Mouse (Mus musculus) mesoderm, embryonic 11.5 days (tissue): Measurements from ENCODE around the gene Urad.

Experiments
- DNase-seq: peaks from one replicate; pipeline ENCODE4 v3.0.0-alpha.2; 2012; ENCODE audit warnings: low read depth, low spot score

Gene Urad

GRCm38 (mm10) chr5:147300917-147301780 is 21.1 kb downstream of the Urad start:
- DNase-seq, result no peak

GRCm38 (mm10) chr5:147300001-147300363 is 22.3 kb downstream of the Urad start:
- DNase-seq, result no peak

GRCm38 (mm10) chr5:147299255-147300000 is 22.8 kb downstream of the Urad start:
- DNase-seq, result peak; percentile 70

- DNase-seq, result no peak
Observed at GRCm38 (mm10) chr5:147297249-147297648, 25.0 kb downstream of the Urad start.

GRCm38 (mm10) chr5:147294121-147294520 is 28.1 kb downstream of the Urad start:
- no peak for DNase-seq

GRCm38 (mm10) chr5:147293127-147293910 is 28.9 kb downstream of the Urad start:
- DNase-seq, result peak; percentile 90

DNA sequence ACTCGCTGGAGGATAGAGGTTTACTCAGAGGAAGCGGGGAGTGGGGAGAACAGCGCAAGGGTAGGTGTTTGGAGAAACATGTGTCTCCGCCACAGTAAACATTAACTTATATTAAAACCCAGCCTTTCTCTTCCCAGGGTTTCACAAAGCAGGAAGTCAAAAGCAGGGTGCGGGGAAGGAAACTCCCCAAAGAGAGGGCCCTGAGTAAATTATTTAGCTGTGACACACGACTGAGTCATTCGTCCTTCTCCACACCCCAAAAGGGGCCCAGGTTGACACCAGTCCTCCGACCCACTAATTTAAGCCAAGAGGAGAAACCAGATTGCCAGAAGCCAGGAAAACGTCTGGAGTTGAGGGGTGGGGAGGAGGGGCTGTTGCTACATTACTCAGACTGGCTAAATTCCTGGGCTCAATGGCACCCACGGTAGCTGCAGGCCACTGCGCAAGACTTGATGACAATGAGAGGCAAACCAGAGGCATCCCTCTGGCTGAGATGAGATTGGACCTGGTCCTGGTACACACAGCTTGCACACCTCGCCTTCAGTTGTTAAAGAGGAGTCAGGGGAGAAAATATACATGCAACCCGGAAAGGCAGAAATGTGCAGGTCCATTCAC is 29.6 kb downstream of the Urad start:
- no peak for DNase-seq

DNA sequence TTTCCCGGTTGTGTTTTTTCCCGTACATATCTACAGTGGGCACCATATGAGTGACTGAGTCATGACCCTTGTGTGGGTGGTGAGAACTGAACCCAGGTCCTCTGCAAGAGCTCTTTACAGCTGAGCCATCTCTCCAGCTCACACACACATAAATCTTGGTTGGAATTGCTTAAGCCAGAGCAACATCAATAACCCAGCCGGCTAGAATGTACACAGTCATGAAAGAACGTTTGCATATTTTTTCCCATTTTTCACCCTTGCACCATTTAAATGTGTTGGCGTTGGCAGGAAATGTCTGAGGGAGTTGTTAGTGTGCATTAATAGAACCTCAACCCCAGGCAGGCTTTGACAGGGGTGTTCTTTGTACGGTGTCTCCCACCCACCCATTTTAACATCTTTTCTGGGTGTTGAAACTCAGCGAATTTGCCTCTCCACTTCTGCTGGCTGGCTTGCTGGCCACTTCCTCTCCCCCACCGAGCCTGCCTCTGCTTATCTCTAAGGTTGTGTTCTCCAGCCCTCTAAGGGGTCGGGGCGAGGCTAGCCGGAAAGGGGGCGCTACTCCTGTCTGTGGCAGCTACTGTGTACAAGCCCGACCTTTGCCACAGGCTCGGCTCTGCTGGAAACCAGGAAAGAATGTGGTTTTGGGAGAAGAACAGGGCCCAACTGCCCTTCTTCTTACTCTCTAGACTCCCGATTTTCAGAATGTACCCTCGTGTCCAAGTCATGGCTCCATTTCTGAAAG is 30.3 kb downstream of the Urad start:
- no peak for DNase-seq

DNA sequence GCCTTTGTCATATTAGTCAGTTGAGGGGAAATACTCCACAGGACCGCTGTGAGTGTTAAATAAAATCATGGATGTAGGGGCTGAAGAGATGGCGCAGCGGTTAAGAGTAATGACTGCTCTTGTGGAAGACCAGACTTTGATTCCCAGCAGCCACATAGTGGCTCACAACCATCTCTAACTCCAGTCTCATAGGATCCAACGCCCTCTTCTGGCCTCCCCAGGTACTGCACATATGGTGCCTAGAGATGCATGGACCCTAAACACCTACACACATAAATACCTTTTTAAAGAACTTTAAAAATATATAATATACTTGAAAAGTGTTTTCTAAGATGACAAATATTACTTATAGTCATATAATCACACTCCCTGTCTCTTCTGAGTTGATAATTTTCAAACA is 37.9 kb downstream of the Urad start:
- no peak for DNase-seq

DNA sequence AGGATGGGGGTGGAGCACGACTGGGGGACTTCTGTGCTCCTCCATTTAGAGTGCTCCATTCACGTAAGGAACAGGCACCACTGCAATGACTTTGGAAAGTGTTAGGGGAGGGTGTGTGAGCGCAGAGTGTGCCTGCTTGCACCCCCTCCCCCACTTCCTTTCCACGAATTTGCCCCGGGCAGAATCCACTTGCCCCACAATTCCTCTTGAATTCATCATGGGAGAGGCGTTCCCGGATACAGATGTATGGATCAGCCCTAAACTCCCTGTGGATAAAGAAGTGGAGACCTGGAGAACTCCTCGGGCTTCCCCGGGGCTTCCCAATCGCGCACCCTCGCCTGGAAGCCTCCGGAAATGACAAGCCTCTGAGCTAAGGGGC is 44.7 kb downstream of the Urad start:
- DNase-seq, result no peak

DNA sequence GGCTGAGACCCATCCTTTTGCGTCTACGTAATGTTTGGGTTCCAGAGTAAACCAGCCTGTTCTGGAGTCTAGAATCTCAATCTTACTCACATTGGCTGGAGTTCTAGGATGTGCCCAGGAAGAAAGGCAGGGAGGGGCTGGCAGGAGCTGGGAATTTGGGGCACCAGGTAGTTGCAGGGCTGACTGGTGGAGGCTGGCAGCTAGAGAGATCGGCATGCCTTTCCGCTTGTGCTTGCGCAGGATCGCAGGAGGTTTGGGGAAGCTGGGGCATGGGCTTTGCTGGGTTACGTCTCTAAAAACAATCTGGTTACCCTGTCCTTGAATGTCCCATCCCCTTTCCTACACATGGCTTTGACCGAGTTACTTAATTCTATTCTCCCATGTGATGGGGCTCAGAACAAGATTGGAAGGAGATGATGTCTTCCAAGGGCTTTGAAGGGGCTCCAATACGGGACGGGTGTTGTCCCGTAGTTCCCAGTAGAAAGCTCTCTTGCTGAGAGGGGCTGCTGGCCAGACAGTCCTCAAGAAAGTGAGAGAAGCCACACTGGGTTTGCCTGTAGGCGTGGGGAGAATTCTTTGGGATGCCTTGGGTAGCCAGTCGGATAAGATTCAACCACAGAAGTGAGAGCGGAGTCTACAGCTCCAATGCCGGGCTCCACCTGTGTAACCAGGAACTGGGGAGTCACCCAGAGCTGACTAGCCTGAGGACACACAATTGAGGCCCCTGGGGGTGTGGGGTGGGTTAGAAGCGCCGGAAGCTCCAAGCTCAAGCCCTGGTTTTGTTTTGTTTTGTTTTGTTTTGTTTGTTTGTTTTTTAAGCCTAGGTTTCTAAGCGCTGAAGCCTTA is 45.3 kb downstream of the Urad start:
- DNase-seq, result no peak

- DNase-seq, result no peak
Observed at GRCm38 (mm10) chr5:147275761-147276160, 46.5 kb downstream of the Urad start.

DNA sequence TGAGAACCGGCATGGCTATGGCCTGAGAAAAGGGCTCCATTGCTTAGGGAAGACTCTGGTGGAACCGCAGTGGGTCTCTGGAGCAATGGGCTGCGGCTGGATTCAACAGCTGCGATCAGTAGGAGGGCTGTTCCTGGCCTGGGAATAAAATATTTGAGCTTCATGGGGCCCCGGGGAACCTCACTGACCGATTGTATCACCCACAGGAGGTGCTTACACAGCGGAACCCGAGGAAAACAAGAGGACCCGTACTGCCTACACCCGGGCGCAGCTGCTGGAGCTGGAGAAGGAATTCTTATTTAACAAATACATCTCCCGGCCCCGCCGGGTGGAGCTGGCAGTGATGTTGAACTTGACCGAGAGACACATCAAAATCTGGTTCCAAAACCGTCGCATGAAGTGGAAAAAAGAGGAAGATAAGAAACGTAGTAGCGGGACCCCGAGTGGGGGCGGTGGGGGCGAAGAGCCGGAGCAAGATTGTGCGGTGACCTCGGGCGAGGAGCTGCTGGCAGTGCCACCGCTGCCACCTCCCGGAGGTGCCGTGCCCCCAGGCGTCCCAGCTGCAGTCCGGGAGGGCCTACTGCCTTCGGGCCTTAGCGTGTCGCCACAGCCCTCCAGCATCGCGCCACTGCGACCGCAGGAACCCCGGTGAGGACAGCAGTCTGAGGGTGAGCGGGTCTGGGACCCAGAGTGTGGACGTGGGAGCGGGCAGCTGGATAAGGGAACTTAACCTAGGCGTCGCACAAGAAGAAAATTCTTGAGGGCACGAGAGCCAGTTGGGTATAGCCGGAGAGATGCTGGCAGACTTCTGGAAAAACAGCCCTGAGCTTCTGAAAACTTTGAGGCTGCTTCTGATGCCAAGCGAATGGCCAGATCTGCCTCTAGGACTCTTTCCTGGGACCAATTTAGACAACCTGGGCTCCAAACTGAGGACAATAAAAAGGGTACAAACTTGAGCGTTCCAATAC is 47.8 kb downstream of the Urad start:
- no peak for DNase-seq

DNA sequence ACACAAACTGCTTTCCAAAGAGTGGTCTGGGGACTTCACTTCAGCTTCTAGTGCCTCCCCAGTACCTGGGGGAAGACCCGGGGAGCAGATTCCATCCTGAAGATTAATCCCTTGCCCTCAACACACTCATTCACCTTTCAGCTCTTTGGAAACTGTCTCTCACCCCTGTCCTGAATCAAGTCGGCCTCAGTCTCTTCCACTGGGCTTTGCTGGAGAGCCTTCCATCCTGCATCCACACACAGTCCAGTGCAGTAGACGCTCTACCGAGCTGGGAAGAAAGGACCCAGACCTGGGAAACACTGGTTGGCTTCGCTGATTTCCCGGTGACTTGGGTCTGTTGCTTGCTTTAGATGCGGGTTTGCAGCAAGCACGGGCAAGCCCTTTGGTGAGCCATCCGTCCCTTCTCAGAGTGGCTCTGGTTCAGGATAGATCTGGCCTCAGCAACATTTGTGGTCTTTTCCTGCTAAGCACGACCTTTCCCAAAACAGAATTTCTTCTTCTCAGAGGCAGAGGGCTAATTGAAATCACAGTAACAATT is 49.4 kb downstream of the Urad start:
- DNase-seq, result no peak

DNA sequence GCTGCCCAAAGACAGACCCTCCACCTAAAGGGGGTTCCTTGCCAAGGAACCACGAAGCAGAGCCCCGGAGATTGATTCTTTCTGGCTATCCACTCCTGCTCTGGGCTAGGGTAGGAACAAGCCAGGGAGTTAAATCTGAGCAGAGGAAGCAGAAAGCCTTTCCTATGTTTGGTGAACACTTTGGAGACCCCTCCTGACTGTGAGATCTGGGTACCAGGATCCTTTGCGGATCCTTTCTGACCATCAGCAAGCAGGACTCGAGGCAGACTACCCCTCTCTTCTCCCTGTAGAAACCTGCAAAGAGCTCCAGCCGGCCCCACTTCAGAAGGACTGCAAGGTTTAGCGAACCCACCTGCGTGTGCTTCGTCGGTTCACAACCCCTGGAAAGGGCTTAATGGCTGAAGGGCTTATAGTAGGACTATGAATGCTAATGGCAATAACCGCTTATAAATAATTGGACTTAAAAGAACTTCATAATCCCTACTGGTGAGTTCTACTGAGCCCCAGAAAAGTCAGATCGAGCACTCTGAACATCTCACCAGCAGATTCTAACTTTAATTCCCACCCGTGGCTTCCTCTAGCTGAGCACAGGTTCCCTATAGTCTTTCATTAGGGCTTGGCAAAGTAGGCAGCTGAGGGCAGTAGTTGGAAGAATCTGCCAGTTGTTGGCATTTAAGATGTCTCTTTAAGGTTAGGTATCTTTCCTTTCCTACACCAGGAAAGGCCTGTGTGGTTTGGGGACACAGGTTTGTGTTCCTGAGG is 50.0 kb downstream of the Urad start:
- DNase-seq, result no peak

GRCm38 (mm10) chr5:147270673-147271655 is 51.3 kb downstream of the Urad start:
- DNase-seq, result no peak
